Mouse (Mus musculus): Measurements from ENCODE around the gene Rybp.

The Rybp gene

GRCm38 (mm10) chr6:100288016-100288729 lies 888 bp upstream of the Rybp start:
- in situ Hi-C loops (cut with MboI, MseI) = no loop called here

DNA sequence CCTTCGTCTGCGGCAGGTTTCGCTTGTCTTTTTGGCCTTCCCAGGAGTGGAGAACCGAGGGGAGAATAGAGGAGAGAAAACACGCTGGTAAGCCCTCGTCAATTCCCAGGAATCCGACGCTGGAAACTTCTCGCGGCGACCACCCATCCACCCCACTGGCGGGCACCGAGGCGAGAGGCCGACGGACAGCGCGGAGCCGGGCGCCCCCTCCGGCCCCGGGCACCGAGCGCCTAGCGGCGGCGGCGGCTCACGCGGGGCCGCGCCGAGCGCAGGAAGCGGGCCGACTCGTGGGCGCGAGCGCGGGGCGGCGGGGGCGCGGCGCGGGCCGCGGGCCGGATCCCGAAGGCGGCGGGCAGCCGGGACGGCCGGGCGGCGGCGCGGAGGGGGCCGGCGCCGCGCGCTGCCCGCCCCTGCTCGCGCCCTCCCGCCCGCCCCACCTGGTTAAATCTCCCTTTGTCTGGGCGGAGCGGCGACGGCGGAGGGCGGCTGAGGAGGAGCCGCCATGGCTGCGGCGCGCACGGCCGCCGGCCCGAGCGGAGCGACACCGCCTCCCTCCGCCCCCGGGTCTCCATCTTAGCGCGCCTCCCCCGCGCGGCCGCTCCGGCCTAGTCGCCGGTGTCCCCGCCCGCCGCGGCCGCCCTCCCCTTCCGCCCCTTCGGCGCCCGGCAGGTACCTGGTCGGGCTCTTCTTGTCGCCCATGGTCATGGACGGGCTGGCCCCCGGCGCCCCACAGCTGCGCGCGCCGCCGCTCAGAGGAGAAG lies 532 bp downstream of the Rybp start:
- in situ Hi-C loops (cut with MboI, MseI) = no loop called here

DNA sequence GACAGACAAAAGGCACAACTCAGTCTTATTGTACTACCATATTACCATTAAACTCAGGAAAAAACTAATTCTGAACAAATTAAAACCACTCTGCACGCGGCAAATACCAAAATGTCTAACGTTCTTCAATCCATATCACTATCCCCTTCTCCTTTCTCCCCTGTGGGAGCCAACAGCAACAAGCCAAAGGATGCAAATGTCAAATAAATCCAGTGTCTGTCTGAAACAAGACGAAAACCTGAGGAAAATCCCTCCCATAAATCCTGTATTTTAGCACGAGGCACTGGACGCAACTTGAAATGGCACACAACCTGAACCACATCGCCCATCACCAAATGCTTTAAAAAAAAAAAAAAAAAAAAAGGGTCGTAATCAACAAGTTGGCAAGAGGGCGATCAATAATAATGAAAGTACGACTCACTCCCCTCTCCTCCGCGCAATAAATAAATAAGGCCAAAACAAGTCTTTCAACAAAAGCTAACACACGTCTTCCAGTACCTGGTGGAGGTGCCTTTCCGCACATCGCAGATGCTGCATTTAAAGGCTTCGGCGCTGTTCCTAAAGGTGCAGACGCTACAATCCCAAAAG lies 1.2 kb downstream of the Rybp start:
- in situ Hi-C loops (cut with MboI, MseI) = no loop called here

GRCm38 (mm10) chr6:100278841-100279240 lies 8.4 kb downstream of the Rybp start:
- in situ Hi-C loops (cut with MboI, MseI) = loop anchor here (5.0 kb wide), 1 partner anchor 33 kb away; no protein-coding TSS in a partner anchor

DNA sequence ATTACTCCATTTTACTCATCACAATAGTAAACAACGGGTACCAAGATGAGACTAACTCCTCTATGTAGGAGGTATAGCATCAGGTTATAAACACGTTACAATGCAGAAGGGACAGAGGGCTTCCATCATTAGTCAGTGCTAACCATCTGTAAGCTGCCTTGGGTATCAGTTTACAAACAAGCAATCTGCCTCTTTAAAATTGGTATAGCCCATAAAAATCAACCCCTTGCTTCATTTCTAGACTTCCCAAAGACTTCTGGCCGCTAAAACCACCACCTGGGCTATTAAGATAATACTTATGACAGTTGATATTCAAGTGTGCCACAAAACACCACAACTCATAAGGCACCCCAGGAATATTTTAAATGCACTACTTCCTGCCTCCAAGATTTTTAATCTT lies 10.9 kb downstream of the Rybp start:
- in situ Hi-C loops (cut with MboI, MseI) = loop anchor here (5.0 kb wide), 1 partner anchor 36 kb away; no protein-coding TSS in a partner anchor

GRCm38 (mm10) chr6:100275643-100276042 lies 11.6 kb downstream of the Rybp start:
- in situ Hi-C loops (cut with MboI, MseI) = loop anchor here (5.0 kb wide), 1 partner anchor 37 kb away; no protein-coding TSS in a partner anchor

- in situ Hi-C loops (cut with MboI, MseI) = no loop called here
Measured at GRCm38 (mm10) chr6:100273556-100273955, 13.7 kb downstream of the Rybp start.

- in situ Hi-C loops (cut with MboI, MseI) = no loop called here
Measured at GRCm38 (mm10) chr6:100271992-100272391, 15.3 kb downstream of the Rybp start.

- in situ Hi-C loops (cut with MboI, MseI) = no loop called here
Measured at GRCm38 (mm10) chr6:100270765-100271164, 16.5 kb downstream of the Rybp start.

DNA sequence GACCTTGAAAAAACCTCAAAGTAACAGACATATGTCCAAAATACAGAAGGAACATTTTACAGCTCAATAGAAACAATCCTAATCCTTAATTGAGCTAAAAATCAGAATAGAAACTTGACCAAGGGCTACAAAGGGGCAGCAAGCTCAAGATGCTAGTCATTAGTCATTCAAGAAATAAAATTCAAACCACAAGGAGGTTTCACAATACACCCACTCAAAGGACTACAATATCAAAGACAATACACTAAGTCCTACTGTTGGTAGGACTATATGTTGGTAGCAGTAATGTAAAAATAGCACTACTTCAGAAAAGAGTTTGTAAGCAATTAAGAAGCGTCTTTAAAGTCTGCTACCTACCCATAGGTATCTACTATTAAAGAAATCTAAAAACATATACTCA lies 27.7 kb downstream of the Rybp start:
- in situ Hi-C loops (cut with MboI, MseI) = loop anchor here (10.0 kb wide), 1 partner anchor 1665 kb away; no protein-coding TSS in a partner anchor

GRCm38 (mm10) chr6:100258278-100258677 lies 29.0 kb downstream of the Rybp start:
- in situ Hi-C loops (cut with MboI, MseI) = no loop called here

DNA sequence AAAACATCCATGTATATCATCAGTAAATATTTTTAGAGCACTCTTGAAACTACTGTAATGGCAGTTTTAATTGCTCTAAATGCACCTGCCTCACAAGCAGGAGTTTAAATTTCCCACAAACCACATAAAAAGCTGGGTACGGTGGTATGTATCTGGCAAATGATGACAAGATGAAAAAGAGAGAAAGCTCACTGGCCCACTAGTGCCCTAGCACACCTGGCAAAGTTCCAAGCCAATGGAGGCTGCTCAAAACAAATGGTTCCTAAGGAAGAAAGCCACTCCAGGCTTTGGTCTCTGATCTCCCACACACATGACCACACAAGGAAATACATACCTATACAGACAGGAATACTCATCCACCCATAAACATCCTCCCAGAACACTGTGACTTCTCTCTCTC lies 31.9 kb downstream of the Rybp start:
- in situ Hi-C loops (cut with MboI, MseI) = no loop called here

GRCm38 (mm10) chr6:100254671-100255070 lies 32.6 kb downstream of the Rybp start:
- in situ Hi-C loops (cut with MboI, MseI) = no loop called here

DNA sequence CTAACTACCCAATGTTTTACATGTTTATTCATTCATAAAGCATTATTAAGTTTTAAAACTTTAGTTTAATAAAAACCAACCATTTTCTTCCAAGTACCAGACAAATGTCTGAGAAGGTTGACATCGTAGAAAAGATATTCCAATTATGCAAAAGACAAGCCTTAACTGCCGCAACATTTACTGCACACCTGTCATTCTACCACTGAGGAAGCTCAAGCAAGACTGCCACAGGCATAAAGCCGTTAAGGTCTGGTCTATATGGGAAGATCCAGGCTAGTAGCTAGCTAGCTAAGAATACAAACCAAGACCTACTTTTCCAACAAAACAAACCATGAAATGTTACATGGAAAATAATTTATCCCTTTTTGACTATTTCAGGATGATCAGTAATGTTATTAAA lies 42.8 kb downstream of the Rybp start:
- in situ Hi-C loops (cut with MboI, MseI) = no loop called here

DNA sequence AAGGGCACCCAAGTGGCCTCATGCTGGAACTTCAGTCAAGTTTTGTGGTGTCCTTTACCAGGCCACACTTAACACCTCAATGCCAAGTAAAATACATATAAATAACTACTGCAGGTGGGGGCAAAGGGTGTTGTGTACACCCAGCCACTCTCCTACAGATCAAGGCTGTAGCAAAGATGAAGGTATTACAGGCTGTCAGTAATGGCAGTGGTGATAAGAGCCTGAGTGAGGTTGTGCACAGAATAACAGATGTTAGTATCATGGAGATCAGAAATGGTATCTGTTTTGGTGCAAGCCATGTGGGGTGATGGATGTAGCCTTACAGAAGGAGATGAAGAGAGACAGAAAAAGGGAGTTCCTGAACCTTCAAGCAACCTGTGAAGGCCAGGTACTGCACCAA lies 52.2 kb downstream of the Rybp start:
- in situ Hi-C loops (cut with MboI, MseI) = no loop called here

GRCm38 (mm10) chr6:100233522-100233921 lies 53.8 kb downstream of the Rybp start:
- in situ Hi-C loops (cut with MboI, MseI) = no loop called here

GRCm38 (mm10) chr6:100233061-100233460 lies 54.2 kb downstream of the Rybp start:
- in situ Hi-C loops (cut with MboI, MseI) = no loop called here

DNA sequence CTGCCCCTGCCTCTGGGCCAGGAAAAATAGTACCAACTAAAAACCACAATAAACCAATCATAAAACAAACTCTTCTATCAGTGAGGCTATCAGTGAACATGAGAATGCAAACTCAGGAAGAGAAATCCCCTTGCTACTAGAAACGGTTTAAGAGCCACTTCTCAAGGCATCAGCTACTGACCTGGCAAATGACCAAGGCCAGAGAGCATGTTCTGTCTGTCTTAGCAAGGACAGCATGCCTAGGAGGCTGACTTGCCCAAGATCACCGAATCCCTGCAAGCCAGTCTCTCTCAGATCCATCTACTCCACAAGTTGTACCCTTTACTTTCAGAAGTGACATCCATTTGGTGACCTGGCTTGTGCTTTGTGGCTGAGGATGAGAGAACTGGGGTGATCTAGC lies 61.1 kb downstream of the Rybp start:
- in situ Hi-C loops (cut with MboI, MseI) = no loop called here

- in situ Hi-C loops (cut with MboI, MseI) = no loop called here
Measured at GRCm38 (mm10) chr6:100223932-100224331, 63.4 kb downstream of the Rybp start.

GRCm38 (mm10) chr6:100223435-100223834 lies 63.9 kb downstream of the Rybp start:
- in situ Hi-C loops (cut with MboI, MseI) = no loop called here

DNA sequence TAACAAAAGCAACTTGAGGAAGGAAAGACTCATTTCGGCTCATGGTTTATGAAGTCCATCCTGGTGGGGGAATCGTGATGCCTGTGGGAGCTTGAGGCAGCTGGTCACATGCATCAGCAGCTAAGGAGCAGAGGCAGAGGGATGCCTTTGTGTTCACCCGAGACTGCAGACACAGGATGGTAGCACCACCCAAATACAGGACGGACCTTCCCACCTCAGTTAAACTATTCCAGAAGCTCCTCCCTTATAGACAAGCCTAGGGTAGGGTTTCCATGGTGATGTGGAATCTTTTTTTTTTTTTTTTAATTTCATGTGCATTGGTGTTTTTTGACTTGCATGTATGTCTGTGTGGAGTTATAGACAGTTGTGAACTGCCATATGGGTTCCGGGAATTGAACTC lies 64.4 kb downstream of the Rybp start:
- in situ Hi-C loops (cut with MboI, MseI) = no loop called here

GRCm38 (mm10) chr6:100221803-100222202 lies 65.5 kb downstream of the Rybp start:
- in situ Hi-C loops (cut with MboI, MseI) = no loop called here

Data from T-helper 2 cell (primary cell).